Mouse (Mus musculus) left cerebral cortex, postnatal 25 days (tissue): ENCODE results near the gene Alkbh8. TPM values are rescaled to one million over a fixed set of nuclear protein-coding genes. Genes with fewer than 3 reads are reported as not detected.
"Not testable (repeated sequence)": the region's sequence is repeated elsewhere in the genome, so short reads cannot be mapped to it uniquely, and the experiment has no call there.

ENCODE experiments used
- DNase-seq, 2 experiments: peaks; one replicate each; pipeline ENCODE4 v3.0.0; 2022; ENCODE audit warnings: low spot score in 2 of 2, mixed read lengths in 1 of 2
- intact Hi-C: fragments of 180-260 bp; cut with DNase I; formaldehyde crosslinking; loops from one replicate; pipeline ENCODE4 v1.15.1; 2025
- total RNA-seq, 2 experiments: library from RNA; stranded (reverse); gene quantifications; 2 replicates each; pipeline ENCODE4 v1.2.3; 2021

Gene Alkbh8
- total RNA-seq = 10 to 100 TPM; 48.1 to 52.8 TPM

DNA sequence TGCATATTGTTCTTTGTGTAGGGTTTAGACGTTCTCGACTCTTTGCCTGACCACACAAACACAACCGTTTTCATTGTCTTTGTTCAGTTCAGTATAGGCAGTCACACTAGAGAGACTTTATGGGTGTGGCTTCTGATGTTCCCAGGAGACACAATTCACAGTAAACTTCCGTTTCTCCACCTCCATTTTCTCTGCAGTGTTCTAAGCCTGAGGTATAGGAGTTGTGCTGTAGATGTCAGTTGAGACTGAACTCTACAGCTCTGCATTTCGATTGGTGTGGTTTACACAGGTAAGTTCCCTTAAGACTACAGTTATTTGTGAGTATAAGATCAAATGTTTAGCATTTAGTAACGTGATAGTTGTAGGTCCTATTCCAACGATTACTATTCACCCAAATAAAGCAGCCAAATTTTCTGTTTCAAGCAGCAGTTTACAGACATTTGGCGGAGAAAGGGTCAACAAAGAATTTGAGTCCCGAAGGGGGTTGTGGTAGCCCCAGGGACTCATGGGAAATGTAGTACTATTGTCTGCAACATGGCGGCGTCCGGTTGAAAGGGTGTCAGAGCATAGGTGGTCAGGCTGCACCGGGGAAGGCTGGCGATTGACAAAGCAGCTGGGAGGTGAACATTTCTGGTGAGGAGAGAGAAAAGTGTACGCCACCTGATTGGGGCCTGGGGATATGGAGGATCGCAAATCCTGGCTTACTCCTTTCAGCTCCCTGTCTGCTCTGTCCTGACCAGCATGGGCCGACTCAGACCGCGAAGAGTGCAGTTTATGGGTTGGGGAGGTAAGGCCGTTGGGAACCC is at the start of gene Alkbh8:
Gene Alkbh8, plus strand, starts transcription at position 179 of the 806 bp plus-strand sequence.
- DNase-seq = peak; percentile 87 to 93
- intact Hi-C loops = loop anchor here (5.0 kb wide), 1 partner anchor 972 kb away; the partner anchor contains the start of genes Aasdhppt and Kbtbd3

- intact Hi-C loops = no loop called here
- no peak for DNase-seq
These were observed 25.6 kb upstream of the Alkbh8 start for GRCm38 (mm10) chr9:3309292-3309836.

DNA sequence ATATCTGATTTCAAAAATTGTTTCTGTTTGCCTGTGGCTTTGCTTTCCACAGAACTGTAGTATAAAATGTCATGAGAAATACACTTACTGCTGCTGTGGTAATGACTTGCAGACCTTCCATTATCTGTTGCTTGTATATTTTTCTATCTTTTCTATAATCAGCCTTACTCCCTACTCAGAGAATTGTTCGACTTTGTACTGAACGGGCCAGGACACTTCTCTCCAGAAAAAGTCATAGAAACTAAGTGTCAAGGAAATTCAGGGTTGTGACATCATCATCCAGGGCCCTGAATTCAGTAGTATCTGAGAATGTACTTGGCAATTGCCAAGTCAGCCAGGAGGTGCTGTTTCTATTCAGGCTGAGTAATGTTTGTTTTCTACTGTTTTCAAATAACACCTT is 24.9 kb upstream of the Alkbh8 start:
- intact Hi-C loops = no loop called here
- DNase-seq = no peak

- intact Hi-C loops, DNase-seq: not testable (repeated sequence)
These were observed 7.4 kb upstream of the Alkbh8 start for GRCm38 (mm10) chr9:3327342-3328053.

DNA sequence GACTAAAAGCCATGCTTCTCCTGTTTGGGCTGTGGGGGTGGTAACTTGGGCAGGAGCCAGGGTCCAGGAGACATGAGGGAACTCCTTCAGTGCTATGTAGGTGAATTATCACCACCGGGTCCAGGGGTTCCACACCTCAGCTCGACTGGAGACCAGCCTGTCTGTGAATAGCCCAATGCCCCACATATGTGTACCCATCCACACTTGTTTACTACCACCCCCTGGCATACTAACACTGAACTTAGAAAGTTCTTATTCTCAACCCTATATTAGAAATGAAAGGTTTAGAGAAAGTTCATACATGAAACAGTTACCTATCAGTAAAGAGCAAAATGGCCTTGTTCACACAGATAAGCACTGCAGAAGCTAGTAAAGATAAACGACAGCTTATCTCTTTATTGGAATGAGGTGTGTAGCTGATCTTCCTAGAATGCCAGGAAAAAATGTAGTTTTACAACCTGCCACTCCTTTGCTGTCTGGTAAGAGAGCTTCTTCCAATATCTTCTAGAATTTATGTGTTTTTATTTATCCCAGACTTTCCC is 6.8 kb upstream of the Alkbh8 start:
- intact Hi-C loops = no loop called here
- no peak for DNase-seq

- DNase-seq = no peak
- intact Hi-C loops = no loop called here
These were observed 4.6 kb upstream of the Alkbh8 start for GRCm38 (mm10) chr9:3330319-3330718.

DNA sequence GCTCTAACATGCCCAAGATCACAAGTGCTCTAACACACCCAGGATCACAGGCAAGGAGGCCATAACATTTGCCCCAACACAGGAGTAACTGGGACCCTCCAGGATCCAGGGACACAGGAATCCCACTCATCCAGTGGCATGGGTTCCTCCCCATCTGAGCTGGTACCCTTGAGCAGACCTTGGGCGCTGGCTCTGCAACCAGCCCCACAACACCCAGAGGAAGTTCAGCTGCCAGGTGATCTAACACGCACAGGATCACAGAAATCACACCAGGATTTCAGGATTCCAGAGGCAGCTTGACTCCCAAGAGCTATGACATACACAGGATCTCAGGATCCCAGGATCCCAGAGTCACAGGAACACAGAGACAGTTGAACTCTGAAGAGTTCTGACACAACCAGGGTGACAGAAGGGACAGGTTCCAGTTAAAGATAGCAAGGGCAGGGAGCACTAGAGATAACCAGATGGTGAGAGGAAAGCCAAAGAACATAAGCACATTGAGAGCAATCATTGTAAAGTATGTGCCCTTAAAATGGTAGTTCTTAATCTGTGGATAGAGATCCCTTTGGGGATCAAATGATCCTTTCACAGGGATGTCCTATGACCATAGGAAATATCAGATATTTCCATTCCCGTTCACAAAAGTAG is 4.1 kb upstream of the Alkbh8 start:
- intact Hi-C loops = no loop called here
- no peak for DNase-seq

- intact Hi-C loops = loop anchor here (5.0 kb wide), 1 partner anchor 971 kb away; the partner anchor contains the start of genes Aasdhppt and Kbtbd3
- no peak for DNase-seq
These were observed 1.7 kb downstream of the Alkbh8 start for GRCm38 (mm10) chr9:3336661-3337060.

GRCm38 (mm10) chr9:3345136-3345535 is 10.2 kb downstream of the Alkbh8 start:
- intact Hi-C loops = no loop called here
- no peak for DNase-seq

- no peak for DNase-seq
- intact Hi-C loops = no loop called here
These were observed 11.0 kb downstream of the Alkbh8 start for GRCm38 (mm10) chr9:3345967-3346366.

DNA sequence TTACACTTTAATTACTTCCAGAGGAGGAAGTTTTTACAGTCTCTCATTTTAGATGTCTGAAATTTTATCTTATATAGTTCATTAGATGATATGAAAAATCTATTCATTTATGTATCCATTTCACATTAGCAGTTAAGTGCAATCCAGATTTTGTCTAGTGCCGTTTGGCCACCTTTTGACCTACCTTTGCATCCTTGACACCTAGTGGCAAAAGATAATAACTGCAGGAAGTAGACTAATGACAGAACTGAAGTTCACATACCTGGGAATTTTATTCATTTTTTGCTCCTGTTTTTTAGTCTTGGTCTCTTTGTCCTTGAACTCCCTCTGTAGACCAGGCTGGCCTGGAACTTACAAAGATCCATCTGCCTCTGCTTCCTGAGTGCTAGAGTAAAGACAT is 15.1 kb downstream of the Alkbh8 start:
- DNase-seq = no peak
- intact Hi-C loops = no loop called here

GRCm38 (mm10) chr9:3376323-3376722 is 41.4 kb downstream of the Alkbh8 start:
- DNase-seq, intact Hi-C loops: not testable (repeated sequence)

DNA sequence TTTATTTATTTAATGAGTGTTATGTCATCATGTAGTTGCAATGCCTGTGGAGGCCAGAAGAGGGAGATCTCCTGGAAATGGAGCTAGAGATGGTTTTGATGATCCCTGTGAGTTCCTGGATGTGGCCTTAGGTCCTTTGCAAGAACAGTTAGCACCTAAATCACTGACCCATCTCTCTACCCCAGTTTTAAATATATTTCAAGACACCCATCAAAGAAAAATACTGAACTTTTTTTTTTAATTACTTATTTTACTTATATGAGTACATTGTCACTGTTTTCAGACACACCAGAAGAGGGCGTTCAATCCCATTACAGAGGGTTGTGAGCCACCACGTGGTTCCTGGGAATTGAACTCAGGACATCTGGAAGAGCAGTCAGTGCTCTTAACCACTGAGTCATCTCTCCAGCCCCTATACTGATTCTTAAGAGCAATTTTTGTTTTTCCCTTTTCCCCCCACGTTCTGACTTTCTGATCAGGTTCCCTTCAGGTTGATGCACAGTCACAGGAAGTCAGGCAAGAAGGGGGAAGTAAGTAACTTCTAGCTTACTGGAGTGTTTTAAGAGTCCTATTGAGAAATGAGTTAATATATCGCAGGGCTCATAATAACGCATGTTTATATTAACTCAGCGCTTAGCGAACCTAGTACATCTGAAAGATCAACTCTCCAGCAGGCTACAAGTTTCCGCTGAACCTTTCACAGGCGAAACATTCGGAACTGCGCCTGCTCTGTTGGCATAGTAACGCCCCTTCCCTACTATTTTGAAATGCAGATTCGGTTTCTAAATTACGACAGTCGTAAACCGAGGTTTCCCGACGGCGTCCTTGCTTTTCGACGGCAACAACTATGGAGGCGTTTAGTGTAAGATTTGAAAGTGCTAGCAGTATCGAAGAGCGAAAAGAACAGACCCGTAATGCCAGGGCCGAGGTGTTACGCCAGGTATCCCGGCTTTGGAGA is 68.6 kb downstream of the Alkbh8 start, which contains the start of gene Cwf19l2:
Gene Cwf19l2, plus strand, starts transcription at position 342 of the 958 bp plus-strand sequence.
- peak; percentile 86 to 95 for DNase-seq
- intact Hi-C loops = loop anchor here (5.0 kb wide), 2 partner anchors 129 to 904 kb away; partner anchors contain the start of genes Aasdhppt, Gucy1a2 and Kbtbd3

- intact Hi-C loops = loop anchor here (5.0 kb wide), 2 partner anchors 128 to 903 kb away; partner anchors contain the start of genes Aasdhppt, Gucy1a2 and Kbtbd3
- DNase-seq = peak; percentile 22 to 50
These were observed 69.4 kb downstream of the Alkbh8 start for GRCm38 (mm10) chr9:3404372-3404771.

GRCm38 (mm10) chr9:3439555-3440300 is 104.8 kb downstream of the Alkbh8 start:
- DNase-seq, intact Hi-C loops: not testable (repeated sequence)
